Mouse (Mus musculus) liver, postnatal 0 days (tissue): ENCODE data around the gene Ppm1j. TPM values are rescaled to one million over a fixed set of nuclear protein-coding genes. Genes with fewer than 3 reads are reported as not detected.
A peak's percentile ranks its signal among the peaks of the same experiment; 100 is the strongest.

ENCODE experiments used
- ATAC-seq: fragments of 200-750 bp; cut with Nextera tagmentation; 2 replicates; pipeline ENCODE4 v1.8.0; 2017; ENCODE audit warnings: mild to moderate bottlenecking, moderate library complexity
- DNase-seq: peaks from one replicate; pipeline ENCODE4 v3.0.0-alpha.2; 2016
- H3K27ac ChIP-seq: fragments of 300-500 bp; sonication (generic); 2 replicates; pipeline ENCODE4 v1.5.1; 2014; ENCODE audit warnings: antibody characterized with exemption, moderate library complexity, mild to moderate bottlenecking, low read depth
- H3K27me3 ChIP-seq: fragments of 300-500 bp; sonication (generic); 2 replicates; pipeline ENCODE4 v1.6.1; 2014; ENCODE audit warnings: low read length, control low read depth, mixed read lengths; ENCODE audit not compliant: insufficient read depth
- H3K36me3 ChIP-seq: fragments of 300-500 bp; sonication (generic); replicated peaks from 2 replicates; pipeline ENCODE4 v1.6.1; 2014; ENCODE audit warnings: mild to moderate bottlenecking, control low read depth, low read length, moderate library complexity, mixed read lengths; ENCODE audit not compliant: insufficient read depth
- H3K4me1 ChIP-seq: fragments of 300-500 bp; sonication (generic); 2 replicates; pipeline ENCODE4 v1.6.1; 2014; ENCODE audit warnings: antibody characterized with exemption, mild to moderate bottlenecking, control low read depth; ENCODE audit not compliant: insufficient read depth
- H3K4me2 ChIP-seq: fragments of 300-500 bp; sonication (generic); 2 replicates; pipeline ENCODE4 v1.6.1; 2014; ENCODE audit warnings: low read depth, mild to moderate bottlenecking, low read length, moderate library complexity, mixed read lengths
- H3K4me3 ChIP-seq: fragments of 300-500 bp; sonication (generic); 2 replicates; pipeline ENCODE4 v1.5.1; 2014; ENCODE audit warnings: low read depth, low read length
- H3K9ac ChIP-seq: fragments of 300-500 bp; sonication (generic); replicated peaks from 2 replicates; pipeline ENCODE4 v1.6.1; 2014; ENCODE audit warnings: mild to moderate bottlenecking, moderate library complexity
- H3K9me3 ChIP-seq: fragments of 300-500 bp; sonication (generic); 2 replicates; pipeline ENCODE4 v1.6.1; 2016; ENCODE audit warnings: mild to moderate bottlenecking, control low read depth, low read length, mixed read lengths
- CTCF ChIP-seq: sonication (generic); IDR thresholded peaks from 2 replicates; pipeline ENCODE4 v1.5.1; 2016; ENCODE audit warnings: antibody characterized with exemption, low read depth
- EP300 ChIP-seq: IDR thresholded peaks from 2 replicates; pipeline ENCODE4 v1.6.1; 2016; ENCODE audit warnings: antibody characterized with exemption, low read depth, mild to moderate bottlenecking
- WGBS: fragments of 180-500 bp; shearing (Covaris S2); extraction: QIAGEN DNeasy Blood & Tissue Kit; methylation state at CpG from one replicate; pipeline ENCODE4 v1.1.7; 2014; ENCODE audit not compliant: insufficient replicate concordance; 5-methylcytosine and 5-hydroxymethylcytosine counted together
- polyA plus RNA-seq: library from polyadenylated mRNA; unstranded; fragments of >200 nt; fragmentation: Nextera tagmentation; extraction: Ambion mirVana; gene quantifications from 2 replicates; pipeline ENCODE4 v1.2.1, GENCODE M21; 2015

Ppm1j gene
- polyA plus RNA-seq, 1 experiment from 2014 or later: 0.31 TPM

- no peaks in the 10 kb centered on the region for H3K9me3 ChIP-seq
- WGBS: 3% methylated on average over 7 of the region's 7 CpGs
- peaks cover 26% of the 10 kb centered on the region for H3K4me1 ChIP-seq
- no peak overlapping the region for H3K4me2 ChIP-seq
- H3K9ac ChIP-seq: no peak overlapping the region
- no peaks in the 10 kb centered on the region for H3K36me3 ChIP-seq
- DNase-seq: peak; percentile 67
- ATAC-seq: no peak
- TF ChIP-seq EP300 (no peak), CTCF (peak; percentile 90)
- no peak overlapping the region for H3K4me3 ChIP-seq
- H3K27ac ChIP-seq: no peak overlapping the region
- peaks cover 81% of the 10 kb centered on the region for H3K27me3 ChIP-seq
Measured at GRCm38 (mm10) chr3:104779949-104780348, 907 bp upstream of the Ppm1j start.

GRCm38 (mm10) chr3:104781471-104781903 lies 631 bp downstream of the Ppm1j start, which contains the start of gene Fam19a3:
Fam19a3 (minus strand) TSS chr3:104781840.
- Histone ChIP-seq H3K27me3 (peaks cover 70% of the 10 kb centered on the region), H3K36me3 (no peaks in the 10 kb centered on the region), H3K9me3 (no peaks in the 10 kb centered on the region), H3K4me1 (peaks cover 26% of the 10 kb centered on the region), H3K27ac (no peak within 1 kb of the TSS), H3K9ac (peak within 1 kb of the TSS; percentile 41), H3K4me3 (peak within 1 kb of the TSS; percentile 52), H3K4me2 (peak within 1 kb of the TSS; percentile 87)
- ATAC-seq: peak; percentile 9; the same call in 1 of the 2 replicates
- TF ChIP-seq CTCF (no peak), EP300 (no peak)
- WGBS: under 1% methylated on average over 18 of the region's 26 CpGs
- DNase-seq: peak; percentile 31

GRCm38 (mm10) chr3:104782061-104782681 lies 1.3 kb downstream of the Ppm1j start:
- no peaks in the 10 kb centered on the region for H3K36me3 ChIP-seq
- H3K27me3 ChIP-seq: peaks cover 64% of the 10 kb centered on the region
- no peak overlapping the region for H3K27ac ChIP-seq
- ATAC-seq: no peak
- TF ChIP-seq CTCF (no peak), EP300 (no peak)
- peak overlapping the region; percentile 52; the same call in 1 of the 2 replicates for H3K4me3 ChIP-seq
- WGBS: 19% methylated on average over 12 of the region's 12 CpGs
- H3K9me3 ChIP-seq: no peaks in the 10 kb centered on the region
- peak overlapping the region; percentile 87 for H3K4me2 ChIP-seq
- peak; percentile 34 for DNase-seq
- H3K9ac ChIP-seq: no peak overlapping the region
- H3K4me1 ChIP-seq: peaks cover 26% of the 10 kb centered on the region

- ATAC-seq: no peak
Measured at GRCm38 (mm10) chr3:104783971-104784500, 3.2 kb downstream of the Ppm1j start.

GRCm38 (mm10) chr3:104785284-104785683 lies 4.4 kb downstream of the Ppm1j start:
- H3K4me1 ChIP-seq: peaks cover 30% of the 10 kb centered on the region
- H3K9me3 ChIP-seq: no peaks in the 10 kb centered on the region
- no peak overlapping the region for H3K4me3 ChIP-seq
- no peak overlapping the region for H3K9ac ChIP-seq
- peaks cover 41% of the 10 kb centered on the region for H3K27me3 ChIP-seq
- no peak overlapping the region for H3K4me2 ChIP-seq
- H3K27ac ChIP-seq: no peak overlapping the region
- DNase-seq: no peak
- TF ChIP-seq CTCF (no peak), EP300 (no peak)
- 84% methylated on average over 6 of the region's 6 CpGs for WGBS
- ATAC-seq: no peak
- H3K36me3 ChIP-seq: no peaks in the 10 kb centered on the region

More at GRCm38 (mm10) chr3:104783971-104784500, 3.2 kb downstream of the Ppm1j start:
- Histone ChIP-seq H3K27me3 (peaks cover 52% of the 10 kb centered on the region), H3K4me1 (peaks cover 26% of the 10 kb centered on the region), H3K9me3 (no peaks in the 10 kb centered on the region), H3K4me3 (no peak overlapping the region), H3K9ac (no peak overlapping the region), H3K36me3 (no peaks in the 10 kb centered on the region), H3K4me2 (no peak overlapping the region), H3K27ac (no peak overlapping the region)
- DNase-seq: no peak
- TF ChIP-seq CTCF (no peak), EP300 (no peak)
- WGBS: 42% methylated on average over 14 of the region's 14 CpGs

GRCm38 (mm10) chr3:104788075-104788474 lies 7.2 kb downstream of the Ppm1j start, which contains the start of gene Rhoc:
Rhoc (plus strand) TSS chr3:104788375.
- peaks cover 23% of the 10 kb centered on the region; the same call in 1 of the 2 replicates for H3K4me1 ChIP-seq
- H3K9ac ChIP-seq: peak within 1 kb of the TSS; percentile 60
- H3K27ac ChIP-seq: peak within 1 kb of the TSS; percentile 74
- peaks cover 5% of the 10 kb centered on the region; the same call in 1 of the 2 replicates for H3K36me3 ChIP-seq
- H3K4me3 ChIP-seq: peak within 1 kb of the TSS; percentile 61
- no peak for DNase-seq
- H3K27me3 ChIP-seq: peaks cover 16% of the 10 kb centered on the region
- no peak for TF ChIP-seq CTCF
- no peak for TF ChIP-seq EP300
- peak within 1 kb of the TSS; percentile 69 for H3K4me2 ChIP-seq
- no peaks in the 10 kb centered on the region for H3K9me3 ChIP-seq
- no peak; the same call in 1 of the 2 replicates for ATAC-seq
- 52% methylated on average over 3 of the region's 3 CpGs for WGBS
